Mouse (Mus musculus): ENCODE data around the gene Eif2s2.

GRCm38 (mm10) chr2:154933884-154934283 is 41.1 kb upstream of the Eif2s2 start:
- no peak for TF ChIP-seq CTCF (conservative IDR thresholded peaks at IDR 0.05; ENCODE audit: low read length)
- no peak for TF ChIP-seq NANOG (IDR thresholded peaks at IDR 0.05; ENCODE audit: borderline replicate concordance, low read length)
